Mouse (Mus musculus) forebrain, postnatal 0 days (tissue): ENCODE measurements around the gene Has1. TPM values are rescaled to one million over a fixed set of nuclear protein-coding genes. Genes with fewer than 3 reads are reported as not detected.
"Not testable (repeated sequence)": the region's sequence is repeated elsewhere in the genome, so short reads cannot be mapped to it uniquely, and the experiment has no call there.

ENCODE experiments used
- ATAC-seq: fragments of 200-750 bp; cut with Nextera tagmentation; 2 replicates; pipeline ENCODE4 v1.8.0; 2017; ENCODE audit warnings: mild to moderate bottlenecking, moderate library complexity
- DNase-seq: peaks from one replicate; pipeline ENCODE4 v3.0.0-alpha.2; 2015
- H3K27ac ChIP-seq: fragments of 300-500 bp; sonication (generic); 2 replicates; pipeline ENCODE4 v1.5.1; 2014; ENCODE audit warnings: low read depth, mild to moderate bottlenecking, antibody characterized with exemption, low read length, moderate library complexity, mixed read lengths
- H3K27me3 ChIP-seq: fragments of 300-500 bp; sonication (generic); 2 replicates; pipeline ENCODE4 v1.6.1; 2014; ENCODE audit warnings: mild to moderate bottlenecking, low read length, mixed read lengths; ENCODE audit not compliant: insufficient read depth
- H3K36me3 ChIP-seq: fragments of 300-500 bp; sonication (generic); 2 replicates; pipeline ENCODE4 v1.6.1; 2014; ENCODE audit warnings: mild to moderate bottlenecking, moderate library complexity; ENCODE audit not compliant: insufficient read depth
- H3K4me1 ChIP-seq: fragments of 300-500 bp; sonication (generic); 2 replicates; pipeline ENCODE4 v1.6.1; 2014; ENCODE audit warnings: antibody characterized with exemption; ENCODE audit not compliant: insufficient read depth
- H3K4me2 ChIP-seq: fragments of 300-500 bp; sonication (generic); 2 replicates; pipeline ENCODE4 v1.6.1; 2014; ENCODE audit warnings: low read depth, mild to moderate bottlenecking, moderate library complexity
- H3K4me3 ChIP-seq: fragments of 300-500 bp; sonication (generic); 2 replicates; pipeline ENCODE4 v1.5.1; 2014; ENCODE audit warnings: low read depth, low read length, mixed read lengths
- H3K9ac ChIP-seq: fragments of 300-500 bp; sonication (generic); 2 replicates; pipeline ENCODE4 v1.6.1; 2014; ENCODE audit warnings: mild to moderate bottlenecking
- H3K9me3 ChIP-seq: fragments of 300-500 bp; sonication (generic); 2 replicates; pipeline ENCODE4 v1.6.1; 2016; ENCODE audit warnings: low read length
- CTCF ChIP-seq: sonication (generic); IDR thresholded peaks from 2 replicates; pipeline ENCODE4 v1.5.1; 2016; ENCODE audit warnings: antibody characterized with exemption, control low read depth, low read depth
- WGBS: fragments of 180-500 bp; shearing (Covaris S2); extraction: QIAGEN DNeasy Blood & Tissue Kit; methylation state at CpG from one replicate; pipeline ENCODE4 v1.1.7; 2014; 5-methylcytosine and 5-hydroxymethylcytosine counted together
- polyA plus RNA-seq: library from polyadenylated mRNA; unstranded; fragments of >200 nt; fragmentation: Nextera tagmentation; extraction: Ambion mirVana; gene quantifications from 2 replicates; pipeline ENCODE4 v1.2.1, GENCODE M21; 2015
- total RNA-seq: library from RNA; depleted of rRNA; stranded (reverse); fragments of >200 nt; gene quantifications from 2 replicates; pipeline ENCODE4 v1.2.3, GENCODE M21; 2014

Gene Has1
- total and polyA plus RNA-seq, 2 experiments from 2014 or later, result 0.53 to 0.90 TPM

DNA sequence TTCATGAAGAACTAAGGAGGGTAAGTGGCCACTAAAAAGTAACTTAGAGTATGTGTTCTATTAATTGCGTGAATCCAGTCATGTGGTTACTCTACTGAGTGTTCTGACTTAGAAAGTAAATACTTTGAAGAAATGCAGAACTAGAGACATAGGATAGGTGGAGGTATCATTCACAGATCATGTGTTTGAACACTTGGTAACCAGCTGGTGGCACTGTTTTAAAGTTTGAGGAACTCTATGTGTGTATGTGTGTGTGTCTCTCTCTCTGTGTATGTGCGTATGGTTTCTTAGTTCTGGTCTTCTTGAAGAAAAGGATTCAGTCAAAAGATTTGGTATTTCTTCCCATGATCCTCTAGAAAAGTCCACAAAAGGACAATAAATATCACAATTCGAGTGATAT lies 5.1 kb upstream of the Has1 start:
- H3K36me3 ChIP-seq, result no peaks in the 10 kb centered on the region

GRCm38 (mm10) chr17:17857446-17857845 lies 2.4 kb upstream of the Has1 start:
- Histone ChIP-seq H3K4me3 (no peak overlapping the region), H3K4me1 (no peaks in the 10 kb centered on the region), H3K36me3 (no peaks in the 10 kb centered on the region), H3K27ac (no peak overlapping the region), H3K27me3 (no peaks in the 10 kb centered on the region), H3K9ac (no peak overlapping the region), H3K4me2 (no peak overlapping the region), H3K9me3 (no peaks in the 10 kb centered on the region)
- TF ChIP-seq CTCF, result no peak
- no peak for ATAC-seq
- DNase-seq, result no peak
- WGBS, result 100% methylated on average over 1 of the region's 1 CpGs

More for the DNA sequence above, 5.1 kb upstream of the Has1 start:
- TF ChIP-seq CTCF, result no peak
- WGBS, result 82% methylated on average over 3 of the region's 3 CpGs
- Histone ChIP-seq H3K9ac (no peak overlapping the region), H3K4me2 (no peak overlapping the region), H3K9me3 (no peaks in the 10 kb centered on the region), H3K4me3 (no peak overlapping the region), H3K4me1 (no peaks in the 10 kb centered on the region), H3K27ac (no peak overlapping the region), H3K27me3 (no peaks in the 10 kb centered on the region)
- DNase-seq (no peak), ATAC-seq (no peak)

DNA sequence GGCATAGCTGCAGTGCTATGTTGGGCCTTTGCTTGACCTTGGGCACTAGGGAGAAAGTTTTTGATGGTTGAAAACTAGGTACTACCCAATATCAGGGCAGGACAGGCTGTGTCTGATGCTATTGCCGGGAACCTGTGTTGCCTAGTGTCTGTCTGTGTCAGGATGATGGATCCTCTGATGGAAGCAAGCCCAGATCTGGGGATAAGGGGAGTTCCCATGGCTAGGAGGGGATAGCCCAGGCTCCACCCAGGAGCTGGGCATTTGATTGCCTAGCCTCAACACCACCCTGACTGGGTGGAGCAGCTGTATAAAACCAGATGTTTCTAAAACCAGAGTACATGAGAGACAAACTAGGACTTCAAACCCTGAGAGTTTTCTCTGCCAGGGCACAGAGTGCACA lies 1.6 kb upstream of the Has1 start:
- H3K9ac ChIP-seq, result no peak overlapping the region
- no peaks in the 10 kb centered on the region for H3K4me1 ChIP-seq
- 95% methylated on average over 1 of the region's 1 CpGs for WGBS
- no peaks in the 10 kb centered on the region for H3K36me3 ChIP-seq
- H3K9me3 ChIP-seq, result no peaks in the 10 kb centered on the region
- H3K4me2 ChIP-seq, result no peak overlapping the region
- H3K27ac ChIP-seq, result no peak overlapping the region
- H3K4me3 ChIP-seq, result no peak overlapping the region
- TF ChIP-seq CTCF, result no peak
- DNase-seq (no peak), ATAC-seq (no peak)
- H3K27me3 ChIP-seq, result no peaks in the 10 kb centered on the region

DNA sequence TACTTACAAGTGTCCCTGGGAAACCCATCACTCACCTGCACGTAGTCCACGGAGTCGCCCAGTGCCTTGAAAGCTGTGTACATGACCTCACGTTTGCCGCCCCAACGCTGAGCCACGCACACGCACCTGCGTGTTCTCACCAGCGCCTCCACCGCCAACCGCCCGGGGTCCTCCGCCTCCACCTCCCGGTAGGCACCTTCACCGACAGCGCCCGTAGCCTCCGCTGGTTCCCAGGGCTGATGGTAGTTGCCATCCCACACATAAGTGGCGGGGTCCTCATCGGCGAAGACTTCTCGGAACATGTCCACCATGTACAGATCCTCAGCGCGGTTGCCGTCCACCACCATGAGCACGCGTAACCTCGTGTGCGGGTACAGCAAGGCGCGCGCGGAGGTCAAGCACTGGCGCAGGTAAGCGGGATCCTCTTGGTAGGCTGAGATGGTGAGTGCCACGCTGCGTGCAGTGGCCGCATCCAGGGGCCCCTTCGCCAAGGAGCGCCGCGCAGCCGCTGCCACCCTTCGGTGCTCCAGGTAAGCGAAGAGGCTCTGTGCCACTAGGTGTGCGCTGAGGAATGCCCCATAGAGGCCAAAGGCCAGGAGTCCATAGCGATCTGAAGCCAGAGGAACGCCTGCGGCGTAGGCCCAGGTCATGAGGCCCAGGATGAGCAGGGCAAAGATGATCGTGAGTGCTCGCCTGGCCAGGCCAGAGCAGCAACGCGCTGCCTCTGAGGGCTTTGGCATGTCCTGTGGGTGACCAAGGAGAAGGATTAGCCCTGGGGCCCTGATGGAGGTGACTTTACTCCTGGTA lies 4.9 kb downstream of the Has1 start:
- Histone ChIP-seq H3K27me3 (no peaks in the 10 kb centered on the region), H3K36me3 (no peaks in the 10 kb centered on the region), H3K4me3 (peak overlapping the region; percentile 19), H3K4me1 (no peaks in the 10 kb centered on the region), H3K9ac (peak overlapping the region; percentile 28; the same call in 1 of the 2 replicates), H3K9me3 (no peaks in the 10 kb centered on the region), H3K27ac (no peak overlapping the region), H3K4me2 (peak overlapping the region; percentile 38)
- no peak for DNase-seq
- TF ChIP-seq CTCF, result no peak; the same call in 1 of the 2 replicates
- peak; percentile 53; the same call in 1 of the 2 replicates for ATAC-seq
- WGBS, result 25% methylated on average over 55 of the region's 55 CpGs

- Histone ChIP-seq H3K27ac (no peak overlapping the region), H3K4me1 (no peaks in the 10 kb centered on the region), H3K27me3 (no peaks in the 10 kb centered on the region), H3K4me2 (no peak overlapping the region), H3K9ac (no peak overlapping the region), H3K4me3 (no peak overlapping the region), H3K36me3 (no peaks in the 10 kb centered on the region), H3K9me3 (no peaks in the 10 kb centered on the region)
- DNase-seq (no peak), ATAC-seq (no peak)
- no peak for TF ChIP-seq CTCF
- 87% methylated on average over 2 of the region's 2 CpGs for WGBS
Observed at GRCm38 (mm10) chr17:17848988-17849387, 6.0 kb downstream of the Has1 start.

- 69% methylated on average over 10 of the region's 10 CpGs for WGBS
- H3K9me3 ChIP-seq, result no peaks in the 10 kb centered on the region
- H3K4me2 ChIP-seq, result no peak overlapping the region
- DNase-seq (no peak), ATAC-seq (no peak)
- TF ChIP-seq CTCF, result peak; percentile 30
- H3K36me3 ChIP-seq, result peaks cover 5% of the 10 kb centered on the region; the same call in 1 of the 2 replicates
- no peak overlapping the region for H3K4me3 ChIP-seq
- no peak overlapping the region for H3K27ac ChIP-seq
- no peak overlapping the region for H3K9ac ChIP-seq
- no peaks in the 10 kb centered on the region for H3K4me1 ChIP-seq
- no peaks in the 10 kb centered on the region for H3K27me3 ChIP-seq
Observed at GRCm38 (mm10) chr17:17845187-17846027, 9.6 kb downstream of the Has1 start.

- H3K4me2 ChIP-seq, H3K27ac ChIP-seq, H3K36me3 ChIP-seq: not testable (repeated sequence)
Observed at GRCm38 (mm10) chr17:17844606-17845005, 10.4 kb downstream of the Has1 start.

More at GRCm38 (mm10) chr17:17844606-17845005, 10.4 kb downstream of the Has1 start:
- not testable (repeated sequence) for H3K4me1 ChIP-seq, H3K4me3 ChIP-seq, H3K9ac ChIP-seq, ATAC-seq, DNase-seq, H3K27me3 ChIP-seq, H3K9me3 ChIP-seq
- 85% methylated on average over 3 of the region's 3 CpGs for WGBS
